Mouse (Mus musculus): ENCODE results near the gene Ahnak2. TPM values are rescaled to one million over a fixed set of nuclear protein-coding genes. Genes with fewer than 3 reads are reported as not detected.
"Not testable (repeated sequence)": the region's sequence is repeated elsewhere in the genome, so short reads cannot be mapped to it uniquely, and the experiment has no call there.

The Ahnak2 gene
- polyA plus RNA-seq, 1 experiment from 2014 or later = 0.18 TPM

DNA sequence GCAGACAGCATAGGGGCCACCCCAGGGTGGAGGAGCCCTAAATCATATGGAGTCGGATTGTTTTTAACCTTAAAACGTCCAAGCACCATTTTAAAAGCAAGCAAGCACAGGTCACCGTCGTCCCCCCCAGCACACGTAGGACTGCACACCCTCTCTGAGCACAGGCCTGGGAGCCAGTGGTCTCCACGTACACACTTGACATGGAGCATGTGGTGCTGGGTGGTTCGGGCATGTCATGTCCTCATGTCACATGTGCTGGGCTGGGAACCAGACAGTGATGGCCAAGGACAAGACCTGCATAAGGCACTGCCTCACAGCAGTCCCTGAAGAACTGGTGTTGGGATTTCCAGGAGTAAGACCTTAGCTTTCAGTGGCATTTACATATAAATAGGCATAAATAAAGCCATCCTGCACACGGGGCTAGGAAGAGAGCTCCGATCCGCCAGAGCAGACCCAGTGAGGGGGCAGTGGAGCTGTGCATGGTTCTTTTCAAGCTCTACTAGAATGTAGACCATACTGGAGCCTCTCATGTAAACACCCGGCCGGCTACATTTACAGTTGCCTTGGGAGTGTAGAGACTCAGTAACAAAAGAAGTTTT lies 18.0 kb upstream of the Ahnak2 start:
- Histone ChIP-seq H3K4me3 (replicated peaks) (no peak overlapping the region), H3K4me2 (no peak overlapping the region), H3K9me3 (replicated peaks) (no peaks in the 10 kb centered on the region), H3K36me3 (replicated peaks) (peaks cover 96% of the 10 kb centered on the region), H3K9ac (no peak overlapping the region), H3K27me3 (no peaks in the 10 kb centered on the region), H3K27ac (replicated peaks) (no peak overlapping the region), H3K4me1 (replicated peaks) (peaks cover 51% of the 10 kb centered on the region)
- no peak for ATAC-seq (ENCODE audit: insufficient read depth)
- WGBS (ENCODE audit: insufficient replicate concordance) = 86% methylated on average over 12 of the region's 12 CpGs

GRCm38 (mm10) chr12:112819057-112819662 lies 16.7 kb upstream of the Ahnak2 start:
- ATAC-seq (ENCODE audit: insufficient read depth) = no peak
- Histone ChIP-seq H3K9me3 (replicated peaks) (no peaks in the 10 kb centered on the region), H3K27me3 (no peaks in the 10 kb centered on the region), H3K4me3 (replicated peaks) (no peak overlapping the region), H3K36me3 (replicated peaks) (peaks cover 93% of the 10 kb centered on the region), H3K4me2 (no peak overlapping the region), H3K9ac (no peak overlapping the region), H3K27ac (replicated peaks) (no peak overlapping the region), H3K4me1 (replicated peaks) (peaks cover 38% of the 10 kb centered on the region)
- WGBS (ENCODE audit: insufficient replicate concordance) = 83% methylated on average over 8 of the region's 8 CpGs

DNA sequence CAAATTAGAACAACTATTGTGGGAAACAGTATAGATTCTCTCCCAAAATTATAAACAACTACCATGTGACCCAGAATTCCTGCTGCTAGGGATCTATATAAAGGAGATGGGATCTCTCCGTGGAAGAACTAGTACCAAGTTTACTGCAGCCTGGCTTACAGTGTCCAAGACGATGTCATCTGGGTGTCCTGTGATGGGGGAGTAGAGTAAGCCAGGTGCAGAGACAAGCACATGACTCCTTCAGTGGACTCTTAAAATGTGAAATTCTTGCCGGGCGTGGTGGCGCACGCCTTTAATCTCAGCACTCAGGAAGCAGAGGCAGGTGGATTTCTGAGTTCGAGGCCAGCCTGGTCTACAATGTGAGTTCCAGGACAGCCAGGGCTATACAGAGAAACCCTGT lies 14.4 kb upstream of the Ahnak2 start:
- not testable (repeated sequence) for H3K4me2 ChIP-seq; ATAC-seq (ENCODE audit: insufficient read depth); H3K9ac ChIP-seq; H3K27me3 ChIP-seq; H3K9me3 ChIP-seq (replicated peaks); H3K27ac ChIP-seq (replicated peaks); H3K4me3 ChIP-seq (replicated peaks)
- peaks cover 16% of the 10 kb centered on the region for H3K4me1 ChIP-seq (replicated peaks)
- peaks cover 72% of the 10 kb centered on the region for H3K36me3 ChIP-seq (replicated peaks)
- WGBS (ENCODE audit: insufficient replicate concordance) = 79% methylated on average over 7 of the region's 7 CpGs

DNA sequence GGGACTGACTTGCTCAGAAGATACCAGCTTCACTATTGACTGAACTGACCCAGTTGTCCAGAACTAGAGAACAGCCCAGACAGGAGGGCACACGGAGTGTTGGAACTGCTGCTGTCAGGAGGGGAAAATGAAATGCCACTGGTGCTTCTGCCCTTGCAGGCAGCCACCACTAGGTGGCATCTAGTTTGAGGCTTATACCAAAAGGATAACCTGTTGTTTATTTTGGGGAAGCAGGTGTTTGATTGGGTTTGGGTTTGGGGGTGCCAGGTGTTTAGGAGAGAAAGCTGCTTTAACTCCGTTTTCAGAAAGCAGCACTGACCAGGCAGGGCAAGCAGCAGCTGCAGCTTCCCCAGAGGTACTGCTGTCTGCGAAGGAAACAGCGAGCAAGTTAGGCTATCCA lies 13.8 kb upstream of the Ahnak2 start:
- no peak overlapping the region for H3K4me2 ChIP-seq
- peaks cover 12% of the 10 kb centered on the region for H3K4me1 ChIP-seq (replicated peaks)
- peaks cover 66% of the 10 kb centered on the region for H3K36me3 ChIP-seq (replicated peaks)
- H3K9me3 ChIP-seq (replicated peaks) = no peaks in the 10 kb centered on the region
- ATAC-seq (ENCODE audit: insufficient read depth) = no peak
- no peak overlapping the region for H3K27ac ChIP-seq (replicated peaks)
- peaks cover 5% of the 10 kb centered on the region; the same call in 1 of the 2 replicates for H3K27me3 ChIP-seq
- H3K9ac ChIP-seq = no peak overlapping the region
- no peak overlapping the region for H3K4me3 ChIP-seq (replicated peaks)
- WGBS (ENCODE audit: insufficient replicate concordance) = 51% methylated on average over 4 of the region's 4 CpGs

DNA sequence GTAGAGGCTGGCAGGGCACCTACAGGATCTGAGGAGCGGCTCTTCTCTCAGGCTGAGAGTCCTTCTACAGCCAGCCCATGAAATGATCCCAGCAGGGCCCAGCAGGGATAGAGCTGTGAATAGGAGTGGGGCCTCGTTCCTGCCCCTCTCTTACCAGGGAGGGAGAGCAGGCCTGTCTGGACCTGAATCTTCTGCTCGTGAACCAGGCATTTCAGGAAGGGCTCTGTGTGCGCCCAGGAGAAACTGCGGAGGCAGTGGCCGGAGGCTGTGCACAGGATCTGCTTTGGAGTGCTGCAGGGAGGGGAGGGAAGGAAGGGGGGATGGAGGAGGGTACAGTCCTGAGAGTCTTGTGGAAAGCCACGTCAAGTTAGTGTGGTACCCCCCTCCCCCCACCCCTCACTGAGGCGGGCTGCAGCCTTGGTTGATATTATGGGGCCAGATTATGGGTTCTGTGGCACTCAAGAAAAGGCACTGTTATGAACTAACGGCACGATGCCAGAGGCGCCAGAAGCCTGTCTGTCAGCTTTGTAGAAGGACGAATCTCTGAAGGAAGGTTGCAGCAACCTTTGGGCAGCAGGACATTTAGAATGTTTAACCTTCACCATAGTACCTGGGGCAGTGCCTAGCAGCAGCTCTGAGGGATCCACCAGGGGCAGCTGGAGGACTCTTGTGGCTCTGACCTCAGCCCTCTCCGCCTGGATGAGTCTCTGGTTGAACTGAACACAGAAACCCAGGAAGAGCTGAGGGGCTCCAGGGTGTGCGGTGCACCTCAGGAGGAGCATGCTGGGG lies 12.4 kb upstream of the Ahnak2 start:
- Histone ChIP-seq H3K9me3 (replicated peaks) (no peaks in the 10 kb centered on the region), H3K27me3 (peaks cover 20% of the 10 kb centered on the region), H3K4me2 (no peak overlapping the region), H3K4me1 (replicated peaks) (peaks cover 9% of the 10 kb centered on the region), H3K36me3 (replicated peaks) (peaks cover 53% of the 10 kb centered on the region), H3K4me3 (replicated peaks) (no peak overlapping the region), H3K27ac (replicated peaks) (no peak overlapping the region), H3K9ac (no peak overlapping the region)
- no peak for ATAC-seq (ENCODE audit: insufficient read depth)
- WGBS (ENCODE audit: insufficient replicate concordance) = 78% methylated on average over 14 of the region's 14 CpGs

DNA sequence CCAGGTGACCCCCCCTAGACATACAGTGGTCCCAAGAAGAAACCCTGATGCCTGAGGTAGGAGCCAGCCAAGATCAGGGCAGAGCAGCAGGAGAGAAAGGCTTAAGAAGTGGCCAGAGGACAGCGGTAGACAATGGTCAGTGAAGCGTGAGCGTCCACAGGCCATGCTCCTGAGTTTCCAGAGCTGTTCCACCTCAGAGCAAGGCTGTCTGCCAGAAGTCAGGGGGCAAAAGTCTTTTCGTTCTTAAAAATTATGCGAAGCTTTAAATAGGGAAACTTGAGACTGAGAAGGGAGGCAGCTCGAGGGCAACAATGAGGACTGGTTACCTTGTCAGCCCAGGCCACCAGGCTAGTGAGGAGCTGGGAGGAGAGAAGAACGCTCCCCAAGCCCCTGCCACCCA lies 10.9 kb upstream of the Ahnak2 start:
- peaks cover 35% of the 10 kb centered on the region for H3K27me3 ChIP-seq
- H3K4me2 ChIP-seq = no peak overlapping the region
- no peaks in the 10 kb centered on the region for H3K9me3 ChIP-seq (replicated peaks)
- H3K36me3 ChIP-seq (replicated peaks) = peaks cover 38% of the 10 kb centered on the region
- H3K4me3 ChIP-seq (replicated peaks) = no peak overlapping the region
- no peak overlapping the region for H3K9ac ChIP-seq
- WGBS (ENCODE audit: insufficient replicate concordance) = 83% methylated on average over 7 of the region's 7 CpGs
- no peak overlapping the region for H3K27ac ChIP-seq (replicated peaks)
- H3K4me1 ChIP-seq (replicated peaks) = peaks cover 18% of the 10 kb centered on the region
- no peak for ATAC-seq (ENCODE audit: insufficient read depth)

- Histone ChIP-seq H3K4me3 (replicated peaks) (no peak overlapping the region), H3K4me2 (no peak overlapping the region), H3K4me1 (replicated peaks) (peaks cover 20% of the 10 kb centered on the region), H3K27me3 (peaks cover 64% of the 10 kb centered on the region), H3K9me3 (replicated peaks) (no peaks in the 10 kb centered on the region), H3K36me3 (replicated peaks) (peaks cover 8% of the 10 kb centered on the region; the same call in 1 of the 2 replicates), H3K9ac (no peak overlapping the region), H3K27ac (replicated peaks) (no peak overlapping the region)
- 53% methylated on average over 19 of the region's 19 CpGs for WGBS (ENCODE audit: insufficient replicate concordance)
- ATAC-seq (ENCODE audit: insufficient read depth) = no peak
Measured at GRCm38 (mm10) chr12:112810092-112810885, 7.8 kb upstream of the Ahnak2 start.

DNA sequence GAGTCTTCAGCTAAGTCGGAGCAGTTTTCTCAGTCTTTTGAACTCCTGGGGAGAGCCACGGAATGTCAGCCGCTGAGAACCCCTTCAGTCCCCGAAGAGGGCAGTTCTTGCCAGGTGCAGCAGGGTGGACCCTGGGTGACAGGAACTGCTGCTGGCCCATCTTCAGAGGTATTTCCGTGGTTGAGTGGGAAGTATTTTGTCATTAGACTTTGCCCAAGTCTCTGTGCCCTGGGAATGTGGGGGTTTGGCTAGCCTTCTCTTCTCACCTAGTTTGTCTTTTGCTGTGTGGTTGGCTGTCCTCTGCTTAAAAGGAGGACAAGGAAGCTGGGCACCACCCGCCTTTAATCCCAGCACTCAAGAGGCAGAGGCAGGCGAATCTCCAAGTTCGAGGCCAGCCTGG lies 7.2 kb upstream of the Ahnak2 start:
- peak overlapping the region; percentile 84 for H3K4me2 ChIP-seq
- no peak for ATAC-seq (ENCODE audit: insufficient read depth)
- no peak overlapping the region for H3K27ac ChIP-seq (replicated peaks)
- H3K27me3 ChIP-seq = peaks cover 70% of the 10 kb centered on the region
- H3K9ac ChIP-seq = peak overlapping the region; percentile 7; the same call in 1 of the 2 replicates
- WGBS (ENCODE audit: insufficient replicate concordance) = 9% methylated on average over 8 of the region's 8 CpGs
- peaks cover 20% of the 10 kb centered on the region for H3K4me1 ChIP-seq (replicated peaks)
- 0 out of 2 replicates have a peak, but pooled peaks cover 1% of the 10 kb centered on the region for H3K36me3 ChIP-seq (replicated peaks)
- H3K4me3 ChIP-seq (replicated peaks) = peak overlapping the region; percentile 62
- no peaks in the 10 kb centered on the region for H3K9me3 ChIP-seq (replicated peaks)

GRCm38 (mm10) chr12:112808587-112809364 lies 6.3 kb upstream of the Ahnak2 start, which contains the start of gene Clba1:
Clba1 (plus strand) TSS chr12:112808937.
- peak; percentile 76 for ATAC-seq (ENCODE audit: insufficient read depth)
- Histone ChIP-seq H3K9ac (peak within 1 kb of the TSS; percentile 7; the same call in 1 of the 2 replicates), H3K36me3 (replicated peaks) (no peaks in the 10 kb centered on the region), H3K4me1 (replicated peaks) (peaks cover 20% of the 10 kb centered on the region), H3K27ac (replicated peaks) (no peak within 1 kb of the TSS), H3K27me3 (peaks cover 79% of the 10 kb centered on the region), H3K4me3 (replicated peaks) (peak within 1 kb of the TSS; percentile 62), H3K4me2 (peak within 1 kb of the TSS; percentile 84), H3K9me3 (replicated peaks) (no peaks in the 10 kb centered on the region)
- WGBS (ENCODE audit: insufficient replicate concordance) = 2% methylated on average over 64 of the region's 64 CpGs

- Histone ChIP-seq H3K27ac (replicated peaks) (no peak overlapping the region), H3K27me3 (peaks cover 85% of the 10 kb centered on the region), H3K4me1 (replicated peaks) (peaks cover 20% of the 10 kb centered on the region), H3K4me2 (peak overlapping the region; percentile 84), H3K9ac (no peak overlapping the region), H3K9me3 (replicated peaks) (no peaks in the 10 kb centered on the region), H3K4me3 (replicated peaks) (peak overlapping the region; percentile 62), H3K36me3 (replicated peaks) (no peaks in the 10 kb centered on the region)
- peak; percentile 3; the same call in 1 of the 2 replicates for ATAC-seq (ENCODE audit: insufficient read depth)
- WGBS (ENCODE audit: insufficient replicate concordance) = 76% methylated on average over 5 of the region's 5 CpGs
Measured at GRCm38 (mm10) chr12:112808212-112808586, 5.7 kb upstream of the Ahnak2 start.

Measured in liver, embryonic 15.5 days (tissue).